Mouse (Mus musculus): ENCODE data around the gene Bcor. TPM values are rescaled to one million over a fixed set of nuclear protein-coding genes. Genes with fewer than 3 reads are reported as not detected.

The Bcor gene
- polyA plus RNA-seq, 1 experiment, result 15.8 TPM

DNA sequence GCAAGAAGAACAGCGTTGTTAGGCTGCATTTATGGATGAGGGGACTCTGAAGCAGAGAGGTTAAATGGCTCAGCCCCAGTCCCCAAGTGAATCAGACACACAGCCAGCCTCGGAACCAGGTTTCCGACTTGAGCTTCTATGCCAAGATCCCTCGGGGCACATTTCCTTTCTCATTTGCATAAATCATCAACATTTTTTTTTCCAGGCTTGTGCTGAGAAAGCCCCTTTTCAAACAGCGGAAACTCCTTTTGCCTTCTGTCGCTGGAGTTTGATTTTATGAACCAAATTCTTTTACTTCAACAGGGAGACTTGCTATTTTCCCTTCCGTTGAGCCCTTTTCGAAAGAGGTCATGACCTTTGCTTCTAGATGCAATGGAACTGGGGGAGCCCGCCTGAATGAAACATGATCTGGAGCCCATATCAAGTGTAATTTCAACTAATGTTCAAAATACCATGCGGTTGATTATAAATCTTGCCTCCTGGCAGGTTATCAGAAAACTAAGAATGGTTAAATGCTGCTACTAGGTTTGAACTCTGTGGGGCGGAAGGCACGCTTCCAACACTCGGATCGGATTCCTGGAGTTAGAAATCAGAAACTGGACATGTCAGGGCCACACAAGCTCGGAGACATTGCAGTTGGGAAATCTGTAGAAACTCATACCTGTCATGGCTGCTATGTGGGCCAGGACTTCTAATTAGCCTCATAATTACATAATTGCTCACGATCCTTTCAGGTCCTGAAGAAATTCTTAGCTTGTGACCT, 15.2 kb upstream of the Bcor start:
- H3K36me3 ChIP-seq (ENCODE audit: control insufficient read depth, insufficient read depth, low read length, poor library complexity, severe bottlenecking), result no peaks in the 10 kb centered on the region
- no peak overlapping the region for H3K9ac ChIP-seq (ENCODE audit: low read depth, poor library complexity, severe bottlenecking)
- no peak overlapping the region for H3K4me3 ChIP-seq (ENCODE audit: low read depth, low read length)
- H3K27me3 ChIP-seq (ENCODE audit: control insufficient read depth, insufficient read depth, low read length, poor library complexity, severe bottlenecking), result no peaks in the 10 kb centered on the region
- no peaks in the 10 kb centered on the region for H3K9me3 ChIP-seq (replicated peaks; ENCODE audit: control insufficient read depth, insufficient read depth, low read length, poor library complexity, severe bottlenecking)
- no peak for TF ChIP-seq POLR2A (IDR thresholded peaks at IDR 0.05; ENCODE audit: insufficient read depth, low read length)
- no peak for TF ChIP-seq CTCF (IDR thresholded peaks at IDR 0.05; ENCODE audit: low read depth, low read length)
- TF ChIP-seq EP300 (IDR thresholded peaks at IDR 0.05; ENCODE audit: insufficient read depth, low read depth, low read length), result no peak
- no peaks in the 10 kb centered on the region for H3K4me1 ChIP-seq (ENCODE audit: control insufficient read depth, insufficient read depth, low read length)
- H3K27ac ChIP-seq (ENCODE audit: insufficient read depth, low read length), result no peak overlapping the region

DNA sequence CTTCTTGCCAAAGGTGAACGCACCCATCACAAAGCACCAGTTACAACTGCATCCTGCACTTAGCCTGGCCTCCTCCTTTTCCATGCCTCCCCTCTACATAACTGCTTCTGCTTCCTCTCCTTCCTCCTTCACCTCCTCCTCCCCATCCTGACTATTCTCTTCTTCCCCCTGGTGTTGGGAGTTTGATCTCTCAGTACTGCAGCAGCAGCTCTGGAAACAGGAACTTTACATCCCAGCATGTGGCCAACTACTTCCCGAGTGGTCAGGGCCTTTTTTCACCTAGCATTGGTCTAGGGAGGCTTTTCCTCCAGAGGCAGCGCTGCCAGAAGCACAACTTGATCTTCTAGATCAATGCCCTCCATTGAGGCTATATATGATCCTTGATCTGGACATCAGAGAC, 10.0 kb upstream of the Bcor start:
- H3K36me3 ChIP-seq (ENCODE audit: control insufficient read depth, insufficient read depth, low read length, poor library complexity, severe bottlenecking), result no peaks in the 10 kb centered on the region
- H3K27me3 ChIP-seq (ENCODE audit: control insufficient read depth, insufficient read depth, low read length, poor library complexity, severe bottlenecking), result no peaks in the 10 kb centered on the region

DNA sequence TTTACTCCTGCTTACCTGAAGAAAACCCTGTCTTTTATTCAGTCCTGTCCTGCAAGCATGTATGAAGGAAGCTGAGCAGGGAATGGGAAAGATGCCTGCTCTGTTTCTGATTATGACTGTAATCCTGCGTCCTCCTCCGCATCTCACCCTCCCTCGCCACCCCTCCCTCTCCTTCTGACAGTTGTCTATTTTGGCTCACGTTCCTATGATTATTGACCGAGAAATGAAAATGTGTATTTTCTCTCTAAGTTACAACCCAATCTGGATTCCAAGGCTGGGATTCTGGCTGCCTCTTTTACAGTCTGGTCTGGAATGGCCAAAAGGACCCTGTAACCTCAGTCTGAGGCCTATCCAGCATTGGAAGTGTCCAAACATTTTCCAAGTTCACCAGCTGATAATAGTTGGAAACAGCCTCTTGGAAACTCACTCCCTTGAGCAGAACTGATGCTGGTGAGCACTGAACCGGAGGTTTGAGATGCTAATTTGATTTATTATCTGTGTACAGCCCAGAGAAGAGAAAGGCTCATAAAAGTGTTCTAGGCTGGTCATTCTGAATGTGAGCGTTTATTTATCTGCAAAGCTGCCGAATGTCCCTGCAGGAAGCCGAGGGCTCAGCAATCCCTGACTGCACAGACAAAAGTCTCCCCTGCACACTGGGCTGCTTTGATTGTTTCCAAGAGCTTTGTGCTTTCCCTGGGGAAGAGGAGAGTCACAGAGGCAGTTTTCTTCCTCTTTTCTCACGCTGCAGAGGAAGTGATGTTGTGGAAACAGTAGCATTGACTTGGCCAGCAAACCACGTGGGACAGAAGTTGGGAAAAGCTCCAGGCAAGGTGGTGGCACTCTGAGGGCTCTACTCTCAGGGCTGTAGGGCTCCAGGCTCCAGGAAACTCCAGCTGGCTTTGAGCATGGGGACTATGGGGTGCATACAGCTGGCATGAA, 4.7 kb upstream of the Bcor start:
- H3K9me3 ChIP-seq (replicated peaks; ENCODE audit: control insufficient read depth, insufficient read depth, low read length, poor library complexity, severe bottlenecking), result no peaks in the 10 kb centered on the region
- H3K9ac ChIP-seq (ENCODE audit: low read depth, poor library complexity, severe bottlenecking), result no peak overlapping the region
- H3K36me3 ChIP-seq (ENCODE audit: control insufficient read depth, insufficient read depth, low read length, poor library complexity, severe bottlenecking), result no peaks in the 10 kb centered on the region
- H3K4me3 ChIP-seq (ENCODE audit: low read depth, low read length), result no peak overlapping the region
- TF ChIP-seq CTCF (IDR thresholded peaks at IDR 0.05; ENCODE audit: low read depth, low read length), result no peak
- no peak for TF ChIP-seq EP300 (IDR thresholded peaks at IDR 0.05; ENCODE audit: insufficient read depth, low read depth, low read length)
- no peak for TF ChIP-seq POLR2A (IDR thresholded peaks at IDR 0.05; ENCODE audit: insufficient read depth, low read length)
- no peak overlapping the region for H3K27ac ChIP-seq (ENCODE audit: insufficient read depth, low read length)
- no peaks in the 10 kb centered on the region for H3K4me1 ChIP-seq (ENCODE audit: control insufficient read depth, insufficient read depth, low read length)
- H3K27me3 ChIP-seq (ENCODE audit: control insufficient read depth, insufficient read depth, low read length, poor library complexity, severe bottlenecking), result peaks cover 1% of the 10 kb centered on the region; the same call in 1 of the 2 replicates

More for the DNA sequence above, 10.0 kb upstream of the Bcor start:
- Histone ChIP-seq H3K9ac (ENCODE audit: low read depth, poor library complexity, severe bottlenecking) (no peak overlapping the region), H3K9me3 (replicated peaks; ENCODE audit: control insufficient read depth, insufficient read depth, low read length, poor library complexity, severe bottlenecking) (no peaks in the 10 kb centered on the region), H3K27ac (ENCODE audit: insufficient read depth, low read length) (no peak overlapping the region), H3K4me3 (ENCODE audit: low read depth, low read length) (no peak overlapping the region), H3K4me1 (ENCODE audit: control insufficient read depth, insufficient read depth, low read length) (no peaks in the 10 kb centered on the region)
- no peak for TF ChIP-seq CTCF (IDR thresholded peaks at IDR 0.05; ENCODE audit: low read depth, low read length)
- no peak for TF ChIP-seq EP300 (IDR thresholded peaks at IDR 0.05; ENCODE audit: insufficient read depth, low read depth, low read length)
- TF ChIP-seq POLR2A (IDR thresholded peaks at IDR 0.05; ENCODE audit: insufficient read depth, low read length), result no peak

DNA sequence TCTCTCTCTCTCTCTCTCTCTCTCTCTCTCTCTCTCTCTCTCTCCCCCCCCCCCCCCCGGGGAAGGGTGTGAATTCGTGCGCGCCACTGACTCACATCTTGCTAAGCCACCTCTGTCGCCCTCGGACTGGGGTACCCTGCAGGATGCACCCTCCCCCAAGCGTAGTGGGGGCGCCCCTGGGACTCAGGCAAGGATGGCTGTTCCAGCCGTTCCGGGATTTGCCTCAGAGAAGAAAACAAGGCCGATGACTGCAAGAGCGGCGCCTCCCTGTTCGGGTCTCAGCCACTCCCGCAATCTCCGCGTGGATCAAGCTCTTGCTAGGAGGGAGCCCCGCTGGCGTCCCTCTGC, 647 bp downstream of the Bcor start:
- Histone ChIP-seq H3K4me1 (ENCODE audit: control insufficient read depth, insufficient read depth, low read length) (peaks cover 2% of the 10 kb centered on the region), H3K27ac (ENCODE audit: insufficient read depth, low read length) (no peak overlapping the region), H3K27me3 (ENCODE audit: control insufficient read depth, insufficient read depth, low read length, poor library complexity, severe bottlenecking) (peaks cover 6% of the 10 kb centered on the region; the same call in 1 of the 2 replicates)

GRCm38 (mm10) chrX:12158821-12159533, 1.2 kb downstream of the Bcor start:
- H3K4me3 ChIP-seq (ENCODE audit: low read depth, low read length), result peak overlapping the region; percentile 68
- no peaks in the 10 kb centered on the region for H3K9me3 ChIP-seq (replicated peaks; ENCODE audit: control insufficient read depth, insufficient read depth, low read length, poor library complexity, severe bottlenecking)
- H3K4me1 ChIP-seq (ENCODE audit: control insufficient read depth, insufficient read depth, low read length), result peaks cover 2% of the 10 kb centered on the region
- H3K9ac ChIP-seq (ENCODE audit: low read depth, poor library complexity, severe bottlenecking), result peak overlapping the region; percentile 90
- TF ChIP-seq CTCF (IDR thresholded peaks at IDR 0.05; ENCODE audit: low read depth, low read length) (no peak), POLR2A (IDR thresholded peaks at IDR 0.05; ENCODE audit: insufficient read depth, low read length) (no peak), EP300 (IDR thresholded peaks at IDR 0.05; ENCODE audit: insufficient read depth, low read depth, low read length) (no peak)
- H3K36me3 ChIP-seq (ENCODE audit: control insufficient read depth, insufficient read depth, low read length, poor library complexity, severe bottlenecking), result no peaks in the 10 kb centered on the region
- peaks cover 6% of the 10 kb centered on the region for H3K27me3 ChIP-seq (ENCODE audit: control insufficient read depth, insufficient read depth, low read length, poor library complexity, severe bottlenecking)
- H3K27ac ChIP-seq (ENCODE audit: insufficient read depth, low read length), result no peak overlapping the region

More for the DNA sequence above, 647 bp downstream of the Bcor start:
- peak overlapping the region; percentile 90 for H3K9ac ChIP-seq (ENCODE audit: low read depth, poor library complexity, severe bottlenecking)
- H3K4me3 ChIP-seq (ENCODE audit: low read depth, low read length), result peak overlapping the region; percentile 68
- no peak for TF ChIP-seq POLR2A (IDR thresholded peaks at IDR 0.05; ENCODE audit: insufficient read depth, low read length)
- no peak for TF ChIP-seq EP300 (IDR thresholded peaks at IDR 0.05; ENCODE audit: insufficient read depth, low read depth, low read length)
- TF ChIP-seq CTCF (IDR thresholded peaks at IDR 0.05; ENCODE audit: low read depth, low read length), result no peak
- H3K9me3 ChIP-seq (replicated peaks; ENCODE audit: control insufficient read depth, insufficient read depth, low read length, poor library complexity, severe bottlenecking), result no peaks in the 10 kb centered on the region
- H3K36me3 ChIP-seq (ENCODE audit: control insufficient read depth, insufficient read depth, low read length, poor library complexity, severe bottlenecking), result no peaks in the 10 kb centered on the region

All from ES-Bruce4 (cell line).